Mouse (Mus musculus) heart, adult 2 months (tissue): ENCODE data around the gene Itga8. TPM values are rescaled to one million over a fixed set of nuclear protein-coding genes. Genes with fewer than 3 reads are reported as not detected.

Source experiments
- DNase-seq, 2 experiments: peaks; one replicate each; pipeline ENCODE4 v3.0.0; 2021
- H3K27ac ChIP-seq: fragments of 200-600 bp; 2 replicates; pipeline ENCODE4 v1.8.1; 2022
- H3K27me3 ChIP-seq: fragments of 200-500 bp; 2 replicates; pipeline ENCODE4 v1.6.1; 2012; ENCODE audit warnings: mild to moderate bottlenecking, low read length, inconsistent platforms, mixed read lengths; ENCODE audit not compliant: control insufficient read depth, insufficient read depth
- H3K36me3 ChIP-seq: fragments of 200-500 bp; 2 replicates; pipeline ENCODE4 v1.6.1; 2012; ENCODE audit warnings: low read length, inconsistent platforms; ENCODE audit not compliant: control insufficient read depth, insufficient read depth
- H3K4me1 ChIP-seq: fragments of 200-500 bp; 2 replicates; pipeline ENCODE4 v1.6.1; 2011; ENCODE audit warnings: low read length; ENCODE audit not compliant: control insufficient read depth, insufficient read depth
- H3K4me3 ChIP-seq: fragments of 200-600 bp; 2 replicates; pipeline ENCODE4 v1.8.1; 2022
- H3K79me2 ChIP-seq: fragments of 200-500 bp; replicated peaks from 2 replicates; pipeline ENCODE4 v1.6.1; 2012; ENCODE audit warnings: mild to moderate bottlenecking, inconsistent platforms, low read length, moderate library complexity, mixed read lengths; ENCODE audit not compliant: control insufficient read depth, insufficient read depth
- H3K9ac ChIP-seq: fragments of 200-500 bp; 2 replicates; pipeline ENCODE4 v1.6.1; 2012; ENCODE audit warnings: low read depth, mild to moderate bottlenecking, control low read depth, inconsistent platforms, low read length, mixed read lengths
- CTCF ChIP-seq: fragments of 200-600 bp; IDR thresholded peaks from 2 replicates; pipeline ENCODE4 v1.8.1; 2022; ENCODE audit warnings: antibody characterized with exemption, mild to moderate bottlenecking, moderate library complexity
- EP300 ChIP-seq: fragments of 200-500 bp; IDR thresholded peaks from 2 replicates; pipeline ENCODE4 v1.6.1; 2011; ENCODE audit warnings: low read depth, low read length, control low read depth; ENCODE audit not compliant: insufficient read depth
- POLR2A ChIP-seq: fragments of 200-500 bp; IDR thresholded peaks from 2 replicates; pipeline ENCODE4 v1.6.1; 2011; ENCODE audit warnings: mild to moderate bottlenecking, low read depth, low read length, control low read depth; ENCODE audit not compliant: insufficient read depth
- WGBS: fragments of 180-500 bp; shearing (Covaris S2); methylation state at CpG from one replicate; pipeline ENCODE4 v1.1.7; 2018; 5-methylcytosine and 5-hydroxymethylcytosine counted together
- intact Hi-C: fragments of 180-260 bp; cut with DNase I; formaldehyde crosslinking; loops from one replicate; pipeline ENCODE4 v1.15.1; 2025
- polyA plus RNA-seq: library from polyadenylated mRNA; depleted of rRNA; stranded (reverse); fragments of >200 nt; gene quantifications from 2 replicates; pipeline ENCODE4 v1.2.3, GENCODE M21; 2012
- total RNA-seq, 2 experiments: library from RNA; stranded (reverse); gene quantifications; 2 replicates each; pipeline ENCODE4 v1.2.3; 2021

Itga8 gene
- total and polyA plus RNA-seq, 3 experiments: 5.3 to 7.4 (median 6.3) TPM

DNA sequence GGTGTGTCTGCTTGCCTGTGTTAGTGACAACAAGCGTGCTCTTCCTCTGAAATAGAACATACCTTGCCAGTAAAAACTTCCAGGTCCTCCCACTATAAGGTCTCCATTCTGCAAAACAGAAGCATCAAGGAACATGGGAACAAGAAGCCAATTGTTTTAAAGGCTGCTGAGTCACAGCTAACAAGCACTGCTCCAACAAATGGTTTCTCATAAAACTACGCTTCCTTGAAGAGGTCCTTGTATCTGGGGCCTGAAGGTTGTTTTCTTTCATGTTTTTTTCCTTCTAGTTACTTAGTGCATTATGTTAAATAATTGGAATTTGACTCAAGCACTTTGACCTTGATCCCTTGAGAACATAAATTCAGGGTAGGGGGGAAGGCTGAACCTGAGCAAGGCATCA lies 45.8 kb downstream of the Itga8 start:
- intact Hi-C loops: no loop called here
- WGBS: 86% methylated on average over 2 of the region's 2 CpGs
- H3K9ac ChIP-seq: no peak overlapping the region
- no peak for TF ChIP-seq CTCF
- no peak for TF ChIP-seq EP300
- TF ChIP-seq POLR2A: no peak
- no peak for DNase-seq
- H3K4me1 ChIP-seq: no peaks in the 10 kb centered on the region
- H3K79me2 ChIP-seq: no peaks in the 10 kb centered on the region
- no peak overlapping the region for H3K4me3 ChIP-seq
- no peaks in the 10 kb centered on the region for H3K36me3 ChIP-seq
- H3K27ac ChIP-seq: no peak overlapping the region
- no peaks in the 10 kb centered on the region for H3K27me3 ChIP-seq

DNA sequence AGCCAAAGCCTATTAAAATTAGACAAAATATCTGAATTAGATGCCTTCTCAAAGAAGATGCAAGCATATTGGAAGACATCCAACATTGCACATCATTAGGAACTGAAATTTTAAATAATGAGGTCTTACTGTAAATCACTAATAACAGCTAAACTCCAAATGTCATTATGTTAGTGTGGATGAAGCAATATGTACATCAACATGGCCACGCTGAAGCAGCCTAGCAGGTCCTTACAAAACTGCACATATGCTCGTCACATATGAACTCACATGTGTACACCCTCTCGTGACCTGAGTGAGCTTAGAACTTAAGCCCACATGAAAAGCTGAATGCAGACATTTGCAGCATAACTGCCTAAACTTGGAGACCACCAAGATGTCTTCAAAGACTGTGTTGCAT lies 66.4 kb downstream of the Itga8 start:
- Histone ChIP-seq H3K27me3 (no peaks in the 10 kb centered on the region), H3K27ac (no peak overlapping the region), H3K79me2 (no peaks in the 10 kb centered on the region), H3K9ac (no peak overlapping the region), H3K36me3 (no peaks in the 10 kb centered on the region), H3K4me1 (no peaks in the 10 kb centered on the region), H3K4me3 (no peak overlapping the region)
- DNase-seq: no peak
- no peak for TF ChIP-seq POLR2A
- TF ChIP-seq EP300: no peak
- TF ChIP-seq CTCF: no peak
- 89% methylated on average over 3 of the region's 3 CpGs for WGBS
- intact Hi-C loops: no loop called here

DNA sequence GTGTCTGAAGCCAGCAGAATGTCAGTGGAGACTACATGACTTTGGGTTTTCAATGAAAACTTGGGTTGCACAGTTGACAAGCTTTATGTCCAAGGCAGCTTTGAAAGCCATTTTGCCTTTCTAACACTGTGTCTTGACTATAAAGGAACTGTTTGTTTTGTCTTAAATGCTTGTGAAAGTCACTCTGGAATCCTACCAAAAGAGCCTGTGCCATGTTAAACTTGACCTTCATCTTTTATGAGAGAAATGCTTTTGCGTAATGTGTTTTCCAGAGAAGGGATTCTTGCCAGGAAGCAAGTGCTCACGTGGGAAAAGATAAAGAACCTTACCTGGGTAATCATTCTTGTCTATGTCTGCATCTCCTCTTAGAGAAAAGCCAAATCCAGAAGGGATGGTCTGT lies 72.0 kb downstream of the Itga8 start:
- no peak for DNase-seq

DNA sequence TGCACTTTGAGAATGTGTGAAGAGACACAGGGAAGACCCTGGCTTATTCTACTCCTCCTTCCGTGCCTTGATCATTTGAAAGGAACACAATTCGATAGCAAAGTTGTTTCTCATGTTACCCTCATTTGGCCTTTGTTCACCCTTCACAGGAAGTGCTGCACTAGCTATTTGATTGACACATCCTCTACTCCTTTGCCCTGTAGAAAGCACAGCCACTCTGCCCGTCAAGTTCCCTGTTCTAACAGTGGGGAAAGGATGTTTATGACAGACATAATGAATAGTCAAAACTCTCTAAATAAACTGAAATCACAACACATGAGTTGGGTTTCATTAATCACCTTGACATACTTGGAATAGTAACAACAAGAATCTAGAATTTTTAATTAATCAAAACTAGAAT lies 73.4 kb downstream of the Itga8 start:
- TF ChIP-seq CTCF: no peak
- Histone ChIP-seq H3K4me1 (no peaks in the 10 kb centered on the region), H3K4me3 (no peak overlapping the region), H3K9ac (no peak overlapping the region), H3K27ac (no peak overlapping the region), H3K27me3 (no peaks in the 10 kb centered on the region), H3K79me2 (no peaks in the 10 kb centered on the region), H3K36me3 (no peaks in the 10 kb centered on the region)
- WGBS: 51% methylated on average over 3 of the region's 3 CpGs
- intact Hi-C loops: no loop called here
- DNase-seq: no peak

More for the DNA sequence above, 72.0 kb downstream of the Itga8 start:
- no peak for TF ChIP-seq CTCF
- H3K9ac ChIP-seq: no peak overlapping the region
- no peaks in the 10 kb centered on the region for H3K79me2 ChIP-seq
- no peaks in the 10 kb centered on the region for H3K27me3 ChIP-seq
- no peak overlapping the region for H3K27ac ChIP-seq
- H3K4me1 ChIP-seq: no peaks in the 10 kb centered on the region
- no peak overlapping the region for H3K4me3 ChIP-seq
- intact Hi-C loops: no loop called here
- H3K36me3 ChIP-seq: no peaks in the 10 kb centered on the region
- WGBS: 75% methylated on average over 2 of the region's 2 CpGs

DNA sequence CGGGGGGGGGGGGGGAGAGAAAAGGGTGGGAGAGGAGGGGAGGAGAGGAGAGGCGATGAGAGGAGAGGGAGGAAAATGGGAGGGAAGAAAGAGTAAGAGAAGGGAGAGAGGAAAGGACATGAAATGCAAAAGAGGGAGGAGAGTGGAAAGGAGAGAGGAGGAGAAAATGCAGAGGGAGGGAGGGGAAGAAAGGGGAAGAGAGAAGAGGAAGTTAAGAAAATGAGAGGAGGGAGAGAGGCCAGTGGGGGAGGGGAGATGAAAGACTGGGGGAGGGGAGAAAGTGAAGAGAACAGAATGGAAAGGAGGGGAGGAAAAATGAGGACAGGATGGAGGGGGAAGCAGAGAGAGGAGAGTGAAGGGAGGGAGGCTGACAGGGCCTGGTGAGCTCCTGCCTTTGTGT lies 74.5 kb downstream of the Itga8 start:
- Histone ChIP-seq H3K9ac (no peak overlapping the region), H3K27ac (no peak overlapping the region), H3K79me2 (no peaks in the 10 kb centered on the region), H3K4me1 (no peaks in the 10 kb centered on the region), H3K27me3 (no peaks in the 10 kb centered on the region), H3K4me3 (no peak overlapping the region), H3K36me3 (no peaks in the 10 kb centered on the region)
- DNase-seq: no peak
- intact Hi-C loops: no loop called here
- TF ChIP-seq EP300 (no peak), CTCF (no peak), POLR2A (no peak)
- 44% methylated on average over 1 of the region's 2 CpGs for WGBS

DNA sequence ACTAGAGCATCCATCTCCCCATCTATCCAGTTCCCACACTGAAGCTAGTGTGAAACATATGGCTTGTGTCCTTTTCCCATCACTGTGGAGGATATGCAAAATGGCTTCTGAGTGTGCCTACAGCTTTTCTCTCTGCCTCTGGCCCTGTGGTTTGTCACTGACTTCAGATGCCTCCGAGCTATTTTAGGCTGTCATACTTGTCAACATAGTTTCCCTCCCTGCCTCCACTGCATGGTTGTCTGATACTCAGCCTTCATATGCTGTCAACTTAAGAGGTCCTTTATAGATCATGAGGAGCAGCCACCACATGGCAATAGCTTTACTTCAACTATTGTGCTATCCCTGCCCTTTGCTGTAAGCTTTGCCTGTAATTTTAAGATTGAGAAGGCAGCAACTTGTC lies 75.4 kb downstream of the Itga8 start:
- no peaks in the 10 kb centered on the region for H3K4me1 ChIP-seq
- no peak for TF ChIP-seq POLR2A
- TF ChIP-seq EP300: no peak
- TF ChIP-seq CTCF: no peak
- no peak overlapping the region for H3K27ac ChIP-seq
- H3K9ac ChIP-seq: no peak overlapping the region
- no peak overlapping the region for H3K4me3 ChIP-seq
- 48% methylated on average over 1 of the region's 1 CpGs for WGBS
- no peak for DNase-seq
- no peaks in the 10 kb centered on the region for H3K36me3 ChIP-seq
- intact Hi-C loops: no loop called here
- no peaks in the 10 kb centered on the region for H3K79me2 ChIP-seq
- H3K27me3 ChIP-seq: no peaks in the 10 kb centered on the region

DNA sequence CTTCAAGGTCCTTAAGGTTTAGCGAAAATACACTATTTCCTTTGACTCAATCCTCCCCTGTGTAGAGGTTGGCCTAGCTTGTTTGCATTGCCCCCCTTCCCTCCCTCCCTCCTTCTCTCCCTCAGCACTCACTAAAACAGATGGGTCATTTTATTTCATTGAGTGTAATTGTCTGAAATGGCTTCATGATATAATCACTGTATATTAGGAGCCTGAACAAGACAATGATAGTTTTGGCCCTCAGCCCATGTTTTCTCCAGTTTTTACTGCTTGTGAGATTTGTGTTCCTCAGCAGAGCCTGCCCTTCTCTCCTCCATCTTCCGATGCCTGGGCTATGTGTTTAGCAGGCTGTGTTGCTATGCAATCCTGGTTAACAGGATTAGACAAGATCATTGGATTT lies 80.1 kb downstream of the Itga8 start:
- Histone ChIP-seq H3K27ac (no peak overlapping the region), H3K27me3 (no peaks in the 10 kb centered on the region), H3K36me3 (no peaks in the 10 kb centered on the region), H3K79me2 (no peaks in the 10 kb centered on the region), H3K4me1 (no peaks in the 10 kb centered on the region), H3K9ac (no peak overlapping the region), H3K4me3 (no peak overlapping the region)
- 66% methylated on average over 2 of the region's 2 CpGs for WGBS
- TF ChIP-seq EP300 (no peak), POLR2A (no peak), CTCF (no peak)
- no peak for DNase-seq
- intact Hi-C loops: no loop called here
